Mouse (Mus musculus): ENCODE data around the gene Ogg1. TPM values are rescaled to one million over a fixed set of nuclear protein-coding genes. Genes with fewer than 3 reads are reported as not detected.
"Not testable (repeated sequence)": the region's sequence is repeated elsewhere in the genome, so short reads cannot be mapped to it uniquely, and the experiment has no call there.

Gene Ogg1
- total RNA-seq, 2 experiments from 2014 or later, result 5.1 to 6.8 TPM

DNA sequence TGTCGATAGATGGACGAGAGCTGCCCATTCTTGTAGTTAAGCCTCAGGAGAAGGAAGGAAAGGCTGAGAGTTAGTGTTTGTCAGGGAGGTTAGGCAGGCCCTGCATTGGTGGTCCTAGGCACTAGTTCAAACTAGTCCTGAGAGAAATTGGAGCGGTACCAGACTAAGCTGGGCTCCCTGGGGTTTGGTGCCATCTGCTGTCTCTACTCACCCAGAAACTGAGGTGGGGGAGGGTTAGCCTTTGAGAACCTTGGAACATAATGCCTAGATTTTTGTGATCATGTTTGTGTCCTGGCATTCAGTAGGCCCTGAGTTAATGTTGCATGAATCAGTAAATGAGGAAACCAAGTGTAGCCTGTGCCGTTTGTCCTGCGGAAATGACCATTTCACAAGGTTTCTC is 18.6 kb upstream of the Ogg1 start:
- intact Hi-C loops (cut with DNase I; ENCODE audit: low total_unique reads), result loop anchor here (10.0 kb wide), 1 partner anchor 273 kb away; no protein-coding TSS in a partner anchor
- DNase-seq, result no peak

DNA sequence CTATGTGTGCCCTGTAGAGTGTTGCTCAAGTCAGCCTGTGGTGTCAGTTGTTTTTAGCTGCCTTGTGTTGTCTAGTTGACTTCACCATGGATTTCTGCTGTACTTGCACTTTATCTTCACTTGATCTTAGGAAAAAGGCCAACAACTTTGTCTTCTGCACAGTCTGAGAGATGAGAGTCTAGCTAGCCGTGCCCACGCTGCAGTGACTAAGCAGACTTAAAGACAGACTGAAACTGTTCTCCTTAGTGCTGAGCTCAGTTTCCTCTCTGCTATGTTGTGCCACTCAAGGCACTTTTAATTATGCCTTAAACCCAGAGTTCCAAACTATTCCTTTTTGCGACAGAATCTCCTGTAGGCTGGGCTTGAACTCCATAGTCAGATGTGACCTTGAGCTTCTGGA is 10.8 kb upstream of the Ogg1 start:
- intact Hi-C loops (cut with DNase I; ENCODE audit: low total_unique reads), result no loop called here
- DNase-seq, result no peak

DNA sequence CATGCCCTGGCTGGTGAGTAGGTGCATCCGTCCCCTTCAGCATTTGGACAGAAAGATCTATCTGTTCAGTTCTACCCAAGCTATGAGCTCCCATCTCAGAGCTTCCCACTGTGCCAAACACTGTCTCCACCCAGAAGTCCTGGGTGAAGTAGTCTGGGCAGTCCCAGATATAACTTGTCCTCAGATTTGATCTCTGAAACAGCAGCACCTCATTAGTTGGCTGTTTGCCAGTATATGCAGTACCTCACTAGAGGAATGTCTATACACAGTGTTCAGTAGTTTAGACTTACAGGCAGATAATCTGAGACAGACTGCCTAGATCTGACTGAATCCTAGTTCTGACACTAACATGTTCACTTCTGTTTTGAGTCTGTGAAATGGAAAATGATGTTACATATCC is 2.6 kb downstream of the Ogg1 start:
- intact Hi-C loops (cut with DNase I; ENCODE audit: low total_unique reads), result no loop called here
- no peak for DNase-seq

DNA sequence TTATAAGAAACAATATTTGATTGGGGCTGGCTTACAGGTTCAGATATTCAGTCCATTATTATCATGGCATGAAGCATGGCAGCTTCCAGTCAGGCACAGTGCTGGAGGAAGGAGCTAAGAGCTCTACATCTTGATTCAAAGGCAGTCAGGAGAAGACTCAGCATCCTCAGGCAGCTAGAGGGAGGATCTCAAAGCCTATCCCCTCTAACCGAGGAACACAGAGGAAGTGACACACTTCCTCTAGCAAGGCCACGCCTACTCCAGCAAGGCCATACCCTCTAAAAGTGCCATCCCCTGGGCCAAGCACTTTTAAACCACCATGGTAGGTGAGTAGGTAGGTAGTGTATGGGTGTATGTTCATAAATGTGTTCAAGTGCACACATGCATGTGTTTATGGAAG is 3.8 kb downstream of the Ogg1 start:
- DNase-seq, result no peak
- intact Hi-C loops (cut with DNase I; ENCODE audit: low total_unique reads), result no loop called here

DNA sequence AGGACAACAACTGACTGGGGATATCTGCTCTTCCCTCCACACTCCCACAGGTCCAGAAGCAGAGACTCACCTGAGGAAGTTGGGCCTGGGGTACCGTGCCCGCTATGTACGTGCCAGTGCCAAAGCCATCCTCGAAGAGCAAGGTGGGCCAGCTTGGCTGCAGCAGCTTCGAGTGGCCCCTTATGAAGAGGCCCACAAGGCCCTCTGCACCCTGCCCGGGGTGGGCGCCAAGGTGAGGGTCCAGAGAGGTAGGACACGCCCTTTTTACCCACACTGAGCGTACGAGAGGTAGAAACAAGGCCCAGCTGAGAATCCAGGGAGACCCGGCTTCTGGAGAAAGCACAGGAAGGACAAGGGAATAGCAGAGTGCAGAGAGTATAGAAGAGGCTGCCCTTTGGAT is 4.9 kb downstream of the Ogg1 start:
- DNase-seq, result no peak
- intact Hi-C loops (cut with DNase I; ENCODE audit: low total_unique reads), result no loop called here

DNA sequence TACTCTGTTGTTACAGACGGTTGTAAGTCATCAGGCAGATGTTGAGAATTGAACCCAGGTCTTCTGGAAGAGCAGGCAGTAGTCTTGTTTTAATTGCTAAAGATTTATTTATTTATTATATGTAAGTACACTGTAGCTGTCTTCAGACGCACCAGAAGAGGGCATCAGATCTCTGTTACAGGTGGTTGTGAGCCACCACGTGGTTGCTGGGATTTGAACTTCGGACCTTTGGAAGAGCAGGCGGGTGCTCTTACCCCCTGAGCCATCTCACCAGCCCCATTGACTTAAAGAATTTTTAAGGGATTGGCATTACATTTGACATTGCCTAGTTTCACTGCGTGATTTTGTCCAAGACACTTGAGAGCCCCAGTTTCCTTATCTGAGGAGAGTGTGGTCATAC is 6.0 kb downstream of the Ogg1 start:
- intact Hi-C loops (cut with DNase I; ENCODE audit: low total_unique reads); DNase-seq: not testable (repeated sequence)

DNA sequence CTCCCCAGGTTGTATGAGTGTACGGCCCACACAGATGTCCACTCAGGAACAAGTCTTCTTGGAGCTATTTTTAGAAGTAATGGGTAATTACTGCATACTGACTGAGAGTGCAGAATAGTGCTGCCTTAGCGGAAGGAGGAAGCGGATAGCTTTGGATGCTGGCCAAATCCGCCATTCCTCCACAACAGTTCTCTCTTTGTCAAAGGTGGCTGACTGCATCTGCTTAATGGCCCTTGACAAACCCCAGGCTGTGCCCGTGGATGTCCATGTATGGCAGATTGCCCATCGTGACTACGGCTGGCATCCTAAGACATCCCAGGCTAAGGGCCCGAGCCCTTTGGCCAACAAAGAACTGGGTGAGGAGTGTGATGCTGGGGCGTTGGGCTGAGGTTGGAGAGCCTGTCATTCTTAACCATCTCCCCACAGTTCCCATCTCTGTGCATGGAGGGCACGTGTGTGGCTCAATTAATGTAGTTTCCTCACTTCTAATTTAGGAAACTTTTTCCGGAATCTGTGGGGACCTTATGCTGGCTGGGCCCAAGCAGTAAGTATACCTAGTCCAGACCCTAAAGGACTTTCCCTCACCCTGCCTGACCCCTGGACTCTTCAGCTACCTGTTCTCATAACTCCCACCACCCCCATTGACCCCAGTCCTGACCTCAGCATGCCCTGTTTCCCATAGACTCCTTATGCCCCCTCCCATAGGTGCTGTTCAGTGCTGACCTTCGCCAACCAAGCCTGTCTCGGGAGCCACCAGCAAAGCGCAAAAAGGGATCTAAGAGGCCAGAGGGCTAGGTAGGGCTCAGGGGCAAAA is 6.6 kb downstream of the Ogg1 start:
- peak; percentile 64 for DNase-seq

DNA sequence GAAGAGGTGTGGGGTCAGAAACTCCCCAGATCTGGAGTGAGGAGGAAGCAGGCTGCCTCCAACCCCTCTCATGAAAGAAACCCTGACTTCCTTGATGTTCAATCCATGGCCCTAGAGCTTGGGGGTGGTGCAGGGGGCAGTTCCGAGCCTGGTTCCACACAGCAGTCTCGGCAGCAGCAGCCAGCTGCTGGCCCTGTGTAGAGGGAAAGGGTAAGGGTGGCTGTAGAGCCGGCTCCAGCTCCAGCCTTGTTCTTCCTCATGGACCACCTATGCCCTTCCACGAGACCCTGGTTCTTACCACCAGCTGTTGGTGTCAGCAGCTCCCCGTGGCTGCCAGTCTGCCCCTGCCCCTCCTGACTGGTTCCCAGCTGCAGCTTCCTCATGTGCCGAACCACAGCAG is 7.4 kb downstream of the Ogg1 start:
- DNase-seq, result no peak
- intact Hi-C loops (cut with DNase I; ENCODE audit: low total_unique reads), result no loop called here

More for the DNA sequence above, 6.6 kb downstream of the Ogg1 start:
- intact Hi-C loops (cut with DNase I; ENCODE audit: low total_unique reads), result no loop called here

DNA sequence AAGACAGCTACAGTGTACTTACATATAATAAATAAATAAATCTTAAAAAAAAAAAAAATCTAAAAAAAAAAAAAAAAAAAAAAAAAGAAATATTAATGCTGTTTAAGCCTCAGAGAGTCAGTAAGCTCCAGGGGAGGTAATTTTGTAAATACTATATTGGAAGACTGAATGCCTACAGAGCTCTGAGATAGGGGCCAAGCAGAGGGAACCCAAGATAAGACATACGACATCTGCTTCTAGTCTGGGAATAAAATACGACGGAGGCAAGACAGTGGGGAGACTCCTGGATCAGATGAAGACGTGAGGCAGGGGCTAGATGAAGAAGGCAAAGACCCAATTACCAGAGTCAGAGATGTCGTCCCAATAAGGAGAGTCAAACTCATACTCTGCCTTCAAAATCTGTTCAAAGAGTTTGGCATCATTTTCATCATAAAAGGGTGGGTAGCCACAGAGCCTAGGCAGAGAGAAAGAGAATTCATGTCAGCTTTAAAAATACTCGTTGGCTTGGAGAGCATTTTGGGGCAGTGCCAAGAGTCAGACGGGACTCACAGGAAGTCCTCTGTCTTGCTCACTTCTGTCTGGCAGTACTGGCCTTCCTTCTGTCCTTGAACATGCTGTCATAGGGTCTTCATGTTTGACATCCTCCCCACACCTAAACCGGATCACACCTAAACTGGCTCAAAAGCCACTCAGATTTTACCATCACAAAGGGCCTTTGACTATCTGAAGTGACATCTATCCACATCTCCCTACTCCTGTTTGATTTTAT is 10.3 kb downstream of the Ogg1 start:
- intact Hi-C loops (cut with DNase I; ENCODE audit: low total_unique reads), result no loop called here
- no peak for DNase-seq

DNA sequence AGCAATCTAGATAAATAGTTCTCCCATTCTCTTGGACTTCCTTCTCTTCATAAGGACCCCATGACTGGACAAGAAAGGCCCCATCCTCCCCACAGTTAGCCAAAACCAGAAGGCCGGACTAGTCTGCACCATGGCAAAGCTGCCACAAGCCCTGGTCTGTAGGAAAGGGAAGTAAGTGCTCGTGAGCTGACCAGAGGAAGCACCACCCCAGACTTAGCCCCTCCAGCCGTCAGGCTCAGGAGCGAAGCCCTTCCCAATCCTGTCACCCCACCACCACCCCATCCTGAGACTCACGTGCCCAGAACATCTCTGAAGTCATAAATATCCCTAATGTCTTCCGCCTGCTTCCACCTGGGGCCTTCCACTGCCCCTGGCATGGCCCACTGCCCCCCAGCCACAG is 14.8 kb downstream of the Ogg1 start:
- DNase-seq, result no peak
- intact Hi-C loops (cut with DNase I; ENCODE audit: low total_unique reads), result no loop called here

DNA sequence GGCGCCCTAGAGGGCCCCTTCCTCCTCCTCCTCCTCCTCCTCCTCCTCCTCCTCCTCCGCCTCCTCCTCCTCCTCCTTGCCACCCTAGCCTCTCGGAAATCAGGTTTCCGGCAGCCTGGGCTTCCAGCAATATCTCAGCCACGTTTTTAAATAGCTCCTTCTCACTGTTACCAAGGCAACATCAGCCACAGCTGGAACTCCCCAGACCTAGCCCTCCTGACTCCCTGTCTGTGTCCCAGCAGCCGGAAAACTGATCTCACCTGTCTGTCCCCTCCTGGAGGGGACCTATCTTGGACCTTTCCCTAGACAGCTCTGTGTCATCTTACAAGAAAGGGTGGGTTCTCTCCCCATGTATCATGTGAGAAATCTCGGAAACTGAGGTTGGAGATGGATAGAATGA is 15.5 kb downstream of the Ogg1 start:
- intact Hi-C loops (cut with DNase I; ENCODE audit: low total_unique reads), result no loop called here
- DNase-seq, result no peak

DNA sequence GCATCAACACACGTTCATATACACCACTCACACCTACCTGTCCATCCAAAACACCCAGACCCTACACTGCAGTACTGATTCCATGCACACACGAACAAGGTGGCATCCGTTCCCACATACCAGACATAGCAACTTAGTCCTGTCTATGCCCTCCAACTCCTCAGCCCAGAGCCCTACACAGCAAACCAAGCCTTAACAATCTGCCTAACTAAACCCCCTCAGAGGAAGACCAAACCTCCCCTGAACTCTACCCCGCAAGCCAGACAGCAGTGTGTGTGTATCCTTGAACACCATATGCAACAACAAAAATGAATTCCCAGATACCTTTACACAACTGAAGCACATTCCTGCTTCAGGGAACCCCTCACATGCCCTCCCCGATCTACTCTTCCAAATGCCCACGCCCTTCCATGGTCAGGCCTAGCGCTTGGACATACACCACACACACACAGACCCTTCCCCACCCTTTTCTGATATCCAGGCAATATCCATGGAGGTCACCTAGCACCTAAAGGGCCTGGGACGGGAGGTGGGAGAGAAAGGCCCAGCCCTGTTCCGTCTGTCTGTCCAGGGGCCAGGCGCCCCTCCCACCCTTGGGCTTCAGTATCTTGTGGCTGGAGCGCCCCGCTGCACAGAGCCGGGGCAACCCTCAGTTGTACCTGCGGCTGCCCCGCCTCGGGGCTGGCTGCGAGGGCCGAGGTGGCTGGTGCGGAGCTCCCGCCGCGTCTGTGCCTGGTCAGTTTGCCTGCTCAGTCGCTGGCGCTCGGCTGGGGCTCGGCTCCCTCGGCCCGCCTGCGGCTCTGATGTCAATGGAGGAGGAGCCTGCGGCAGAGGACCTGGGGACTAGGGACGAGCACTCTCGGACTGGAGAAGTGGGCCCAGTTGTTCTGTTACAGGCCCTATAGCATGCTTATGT is 16.7 kb downstream of the Ogg1 start, which contains the start of gene Camk1:
Camk1 (minus strand) TSS at position 808 of the 916 bp plus-strand sequence.
- DNase-seq, result peak; percentile 88
- intact Hi-C loops (cut with DNase I; ENCODE audit: low total_unique reads), result no loop called here

DNA sequence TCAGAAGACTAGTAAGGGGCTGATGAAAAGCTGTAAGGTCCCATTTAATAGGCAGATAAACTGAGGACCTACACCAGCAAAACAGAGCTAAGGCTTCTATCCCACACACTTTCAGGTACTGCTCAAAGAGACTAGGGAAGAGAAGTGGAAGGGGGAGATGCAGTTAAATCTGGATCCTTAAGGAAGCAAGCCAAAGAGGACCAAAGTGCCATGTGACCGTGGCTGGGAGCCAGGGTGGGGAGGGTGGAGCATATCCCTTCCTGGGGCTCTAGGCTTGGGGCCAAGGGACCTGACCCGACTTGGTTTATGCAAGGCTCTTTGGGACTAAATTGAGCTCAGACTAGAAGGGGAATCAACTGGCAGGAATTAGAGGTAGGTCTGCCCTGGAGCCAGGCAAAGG is 17.5 kb downstream of the Ogg1 start:
- intact Hi-C loops (cut with DNase I; ENCODE audit: low total_unique reads), result no loop called here

DNA sequence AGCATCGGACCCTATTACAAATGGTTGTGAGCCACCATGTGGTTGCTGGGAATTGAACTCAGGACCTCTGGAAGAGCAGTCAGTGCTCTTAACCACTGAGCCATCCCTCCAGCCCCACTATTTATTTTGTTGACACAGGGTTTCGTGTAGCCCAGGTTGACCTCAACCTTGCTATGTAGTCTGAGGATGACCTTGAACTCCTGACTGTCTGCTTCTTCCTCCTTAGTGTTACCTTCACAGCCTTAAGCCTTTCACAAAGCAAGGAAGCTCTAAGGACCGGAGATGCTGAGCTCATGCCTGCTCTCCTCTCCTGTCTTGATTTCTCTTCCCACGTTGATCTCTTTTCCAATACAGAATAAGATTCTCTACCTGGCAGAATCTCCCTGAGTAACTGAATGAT is 20.1 kb downstream of the Ogg1 start:
- intact Hi-C loops (cut with DNase I; ENCODE audit: low total_unique reads), result no loop called here
- DNase-seq, result no peak

More for the DNA sequence above, 17.5 kb downstream of the Ogg1 start:
- DNase-seq, result peak; percentile 74

DNA sequence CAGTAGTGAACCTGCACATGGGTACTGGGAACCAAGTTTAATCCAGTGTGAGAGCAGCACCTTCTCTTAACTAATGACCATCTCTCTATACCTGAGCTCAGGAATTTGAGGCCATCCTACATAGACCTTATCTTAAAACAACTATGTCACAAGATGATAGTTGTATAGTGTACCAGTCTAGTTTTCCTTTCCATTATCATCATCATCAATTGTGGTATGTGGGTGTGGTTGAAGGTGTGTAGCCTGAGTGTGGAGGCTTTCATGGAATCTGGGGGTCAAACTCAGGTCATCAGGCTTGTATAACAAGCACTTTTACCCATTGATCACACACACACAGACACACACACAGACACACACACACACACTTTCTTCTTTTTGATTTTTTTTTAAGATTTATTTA is 23.8 kb downstream of the Ogg1 start:
- intact Hi-C loops (cut with DNase I; ENCODE audit: low total_unique reads), result no loop called here
- DNase-seq, result no peak

DNA sequence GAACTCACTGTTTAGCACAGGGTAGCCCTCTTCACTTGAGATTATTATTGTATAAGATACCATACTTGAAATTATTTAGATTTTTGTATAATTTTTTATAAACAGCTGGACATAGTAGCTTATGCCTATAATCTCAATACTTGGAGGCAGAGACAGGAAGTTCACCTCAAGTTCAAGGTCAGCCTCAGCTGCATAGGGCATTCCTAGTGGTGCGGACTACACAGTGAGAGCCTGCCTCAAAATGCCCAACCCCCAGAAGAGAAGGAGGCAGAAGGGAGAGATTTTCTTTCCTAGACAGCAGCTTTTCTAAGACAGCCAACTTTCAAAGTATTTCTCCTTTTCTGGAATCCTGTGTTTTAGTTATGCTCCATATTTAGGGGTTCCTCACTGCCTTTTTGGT is 24.4 kb downstream of the Ogg1 start:
- no peak for DNase-seq
- intact Hi-C loops (cut with DNase I; ENCODE audit: low total_unique reads), result no loop called here

DNA sequence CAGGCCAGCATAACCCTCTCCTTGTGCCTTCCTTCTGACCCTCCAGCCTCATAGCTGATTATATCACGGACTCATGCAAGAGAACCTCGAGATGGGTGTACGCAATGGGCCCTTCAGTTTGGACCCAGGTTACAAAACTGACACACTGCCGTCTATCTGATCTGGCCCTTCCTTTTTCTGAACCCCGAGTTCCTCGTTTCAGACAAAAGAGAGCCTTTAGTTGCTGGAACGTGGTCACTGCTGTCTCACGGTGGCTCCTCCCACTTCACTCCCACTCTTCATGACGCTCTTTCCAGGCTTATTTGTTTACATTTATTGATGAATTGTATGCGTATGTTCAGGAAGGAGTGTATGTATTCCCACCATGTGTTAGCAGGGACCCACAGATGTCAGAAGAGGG is 24.9 kb downstream of the Ogg1 start:
- intact Hi-C loops (cut with DNase I; ENCODE audit: low total_unique reads), result no loop called here
- no peak for DNase-seq

DNA sequence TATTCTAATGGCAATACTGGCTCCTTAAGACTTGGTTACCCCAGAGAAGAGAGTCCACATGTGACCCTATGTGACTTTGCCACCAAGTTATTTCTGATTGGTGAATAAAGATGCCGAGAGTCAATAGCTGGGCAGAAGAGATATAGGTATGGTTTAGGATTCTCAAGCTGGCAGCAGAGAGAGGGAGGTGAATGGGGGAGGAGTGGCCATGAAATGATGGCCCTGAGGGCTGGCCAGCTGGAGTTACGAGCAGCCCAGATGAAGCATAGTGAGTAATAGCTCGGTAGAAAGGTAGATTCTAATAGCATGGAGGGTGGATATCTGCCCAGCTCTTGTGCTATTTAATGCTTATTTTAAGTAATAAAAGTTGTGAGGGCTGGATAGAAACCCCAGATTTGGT is 26.0 kb downstream of the Ogg1 start:
- intact Hi-C loops (cut with DNase I; ENCODE audit: low total_unique reads), result no loop called here
- no peak for DNase-seq

DNA sequence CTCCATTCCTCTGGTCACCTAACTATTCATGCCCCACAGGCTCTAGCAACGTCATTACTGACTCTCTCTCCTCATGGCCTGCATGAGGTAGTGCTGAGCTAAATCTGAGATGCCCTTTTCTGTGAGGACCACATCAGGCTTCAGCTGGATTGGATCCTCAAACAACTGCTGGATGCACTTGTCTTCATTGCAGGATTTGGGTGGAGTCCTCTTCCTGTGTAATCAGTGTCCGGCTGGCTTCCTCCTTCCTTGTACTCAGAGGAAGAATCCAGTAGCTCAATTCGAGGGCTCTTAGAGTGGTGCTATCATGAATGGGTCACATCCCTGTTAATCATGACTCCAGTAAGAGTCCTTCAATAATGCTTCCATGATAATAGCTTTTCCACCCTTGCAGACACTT is 26.9 kb downstream of the Ogg1 start:
- DNase-seq, result no peak
- intact Hi-C loops (cut with DNase I; ENCODE audit: low total_unique reads), result no loop called here

DNA sequence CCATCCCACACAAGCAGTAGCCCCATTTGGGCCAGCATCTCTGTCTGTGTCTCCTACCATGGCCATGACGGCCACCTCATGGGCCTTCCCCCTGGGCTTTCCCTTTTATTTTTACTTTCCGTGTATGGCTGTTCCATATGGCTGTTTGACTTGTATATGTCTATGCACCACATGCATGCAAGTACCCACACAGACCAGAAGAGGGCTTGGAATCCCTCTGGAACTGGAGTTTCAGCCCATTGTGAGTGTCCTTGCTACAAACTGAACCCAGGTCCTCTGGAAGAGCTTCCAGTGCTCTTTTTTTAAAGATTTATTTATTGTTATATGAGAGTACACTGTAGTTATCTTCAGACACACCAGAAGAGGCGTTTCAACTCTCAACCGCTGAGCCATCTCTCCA is 34.7 kb downstream of the Ogg1 start:
- intact Hi-C loops (cut with DNase I; ENCODE audit: low total_unique reads), result no loop called here
- DNase-seq, result no peak
